Mouse (Mus musculus) gastrocnemius, postnatal 4 days (tissue): ENCODE results near the gene Agfg2. TPM values are rescaled to one million over a fixed set of nuclear protein-coding genes. Genes with fewer than 3 reads are reported as not detected.
"Not testable (repeated sequence)": the region's sequence is repeated elsewhere in the genome, so short reads cannot be mapped to it uniquely, and the experiment has no call there.

Experiments
- DNase-seq, 2 experiments: peaks; one replicate each; pipeline ENCODE4 v3.0.0; 2021 to 2022; ENCODE audit warnings: low spot score in 2 of 2, mixed read lengths in 2 of 2
- long read RNA-seq, 2 experiments: library from polyadenylated mRNA; stranded (forward); transcript quantifications; one replicate each; pipeline ENCODE4 v2.0.0; 2021
- total RNA-seq, 2 experiments: library from RNA; stranded (reverse); gene quantifications; 2 replicates each; pipeline ENCODE4 v1.2.3; 2021

Gene Agfg2
- 1 to 10 TPM; 7.8 to 7.9 TPM for total RNA-seq
- long read RNA-seq, experiment 1, transcript Agfg2-201 (12 exons, 2,893 nt), result major isoform, 11 of 19 reads
- long read RNA-seq, experiment 1, partial matches to known transcripts, result 0 of 19 reads
- long read RNA-seq, experiment 1, other reads (novel, unspliced or antisense), result 7 of 19 reads
- long read RNA-seq, experiment 2, transcript Agfg2-201 (12 exons, 2,893 nt), result major isoform, 17 of 35 reads
- long read RNA-seq, experiment 2, transcript Agfg2-202 (13 exons, 2,858 nt), result minor isoform, 7 of 35 reads
- long read RNA-seq, experiment 2, partial matches to known transcripts, result 3 of 35 reads
- long read RNA-seq, experiment 2, other reads (novel, unspliced or antisense), result 8 of 35 reads

- DNase-seq, result peak; percentile 86 to 96
These were observed at the start of gene Agfg2 for GRCm38 (mm10) chr5:137684294-137685123. Gene Agfg2, minus strand, starts transcription at chr5:137684726.

- DNase-seq, result no peak
These were observed 49.2 kb upstream of the Agfg2 start for GRCm38 (mm10) chr5:137733638-137734288.

DNA sequence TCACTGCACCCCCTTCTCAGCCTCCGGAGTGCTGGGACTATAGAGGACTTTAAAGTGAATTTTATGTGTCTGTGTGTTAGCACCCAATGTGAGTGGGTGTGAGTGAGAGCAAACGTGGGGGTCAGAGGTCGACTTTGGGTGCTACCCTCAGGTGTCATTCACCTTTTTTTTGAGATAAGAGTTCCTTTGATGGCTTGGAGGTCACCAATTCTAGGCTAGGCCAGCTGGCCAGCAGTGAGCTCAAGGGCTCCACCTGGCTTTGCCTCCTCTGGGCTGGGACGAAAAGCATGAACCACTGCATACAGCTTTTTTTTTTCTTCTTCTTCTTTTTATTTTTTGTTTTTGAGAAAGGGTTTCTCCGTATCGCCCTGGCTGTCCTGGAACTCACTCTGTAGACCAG is 42.2 kb upstream of the Agfg2 start:
- no peak for DNase-seq

GRCm38 (mm10) chr5:137723840-137724239 is 39.3 kb upstream of the Agfg2 start:
- no peak for DNase-seq

GRCm38 (mm10) chr5:137720558-137721164 is 36.1 kb upstream of the Agfg2 start:
- not testable (repeated sequence) for DNase-seq

- no peak for DNase-seq
These were observed 34.6 kb upstream of the Agfg2 start for GRCm38 (mm10) chr5:137719088-137719487.

- DNase-seq, result no peak
These were observed 33.7 kb upstream of the Agfg2 start for GRCm38 (mm10) chr5:137718020-137718790.

DNA sequence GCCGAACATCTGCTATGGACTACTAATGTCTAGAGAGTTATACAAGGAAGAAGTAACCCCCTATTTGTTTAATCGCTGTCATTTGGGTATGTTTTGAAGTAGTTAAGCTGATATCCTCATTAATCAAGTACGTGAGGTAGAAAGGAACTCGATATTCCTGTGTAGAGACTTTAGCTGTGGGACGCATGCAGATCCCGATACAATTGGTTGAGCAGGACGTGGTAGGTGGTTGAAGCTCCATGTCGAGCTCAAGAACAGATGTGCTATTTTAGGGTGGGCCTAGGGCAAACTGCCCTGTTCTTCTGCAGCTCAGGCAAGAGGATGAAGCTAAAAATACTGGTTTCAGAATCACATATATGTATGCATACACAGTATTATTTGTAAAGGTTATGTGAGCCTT is 31.2 kb upstream of the Agfg2 start:
- no peak for DNase-seq

- no peak for DNase-seq
These were observed 28.9 kb upstream of the Agfg2 start for GRCm38 (mm10) chr5:137713454-137713853.

GRCm38 (mm10) chr5:137706913-137707633 is 22.5 kb upstream of the Agfg2 start:
- peak in 1 of 2 experiments; percentile 24 for DNase-seq

DNA sequence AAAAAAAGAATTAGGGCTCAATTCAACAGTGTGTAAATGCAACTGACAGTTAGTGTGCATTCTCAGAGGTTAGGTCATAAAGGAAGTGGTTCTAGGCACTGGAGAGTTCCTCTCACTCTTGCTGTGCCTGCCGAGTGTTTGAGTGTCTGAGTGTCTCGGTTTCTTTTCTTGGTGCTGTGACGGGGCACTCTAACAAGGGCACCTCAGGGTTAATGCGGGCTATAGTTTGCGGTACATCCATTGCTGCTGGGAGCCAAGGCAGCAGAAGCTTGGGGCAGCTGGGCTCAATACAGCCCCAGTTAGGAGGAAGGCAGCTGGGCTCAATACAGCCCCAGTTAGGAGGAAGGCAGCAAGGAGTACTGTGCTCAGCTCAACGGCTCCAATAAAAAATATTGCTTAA is 20.7 kb upstream of the Agfg2 start:
- no peak for DNase-seq

DNA sequence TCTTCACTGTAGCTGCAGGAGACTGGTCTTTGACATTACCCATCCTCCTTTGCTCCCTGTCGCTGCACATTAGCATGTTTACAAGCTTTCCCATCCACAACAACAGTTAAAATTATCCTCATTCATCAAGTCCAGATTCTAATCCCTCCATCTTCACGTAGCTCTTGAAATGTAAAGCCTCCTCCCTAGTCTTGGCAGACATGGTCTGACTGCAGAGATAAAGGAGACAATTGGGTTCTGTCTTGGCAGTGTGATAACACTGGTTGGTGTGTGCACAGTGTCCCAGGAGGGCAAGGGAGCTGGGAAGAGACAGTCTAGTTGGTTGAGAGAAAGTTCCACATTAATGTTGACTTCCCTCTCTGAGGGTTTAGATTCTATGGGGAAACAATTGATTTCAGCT is 15.3 kb upstream of the Agfg2 start:
- DNase-seq, result no peak

GRCm38 (mm10) chr5:137699080-137699479 is 14.6 kb upstream of the Agfg2 start:
- DNase-seq, result no peak

DNA sequence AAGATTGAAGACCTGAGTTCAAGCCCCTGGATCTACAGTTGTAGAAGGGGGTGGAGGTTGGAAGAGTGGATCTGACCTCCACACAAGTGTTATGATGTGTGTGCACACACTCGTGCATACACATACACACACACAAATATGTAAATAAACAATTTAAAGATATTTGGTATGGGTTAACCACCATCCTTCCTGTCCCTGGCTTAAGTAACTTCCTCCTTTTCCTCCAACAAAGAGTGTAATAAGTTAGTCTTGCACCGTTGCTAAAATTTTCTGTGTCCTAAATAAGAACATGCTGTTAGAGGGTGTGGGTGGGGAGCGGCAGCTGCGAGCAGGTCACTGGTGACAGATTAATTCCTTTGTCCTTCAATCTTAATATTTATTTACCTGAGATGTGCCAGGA is 11.4 kb upstream of the Agfg2 start:
- DNase-seq, result no peak

DNA sequence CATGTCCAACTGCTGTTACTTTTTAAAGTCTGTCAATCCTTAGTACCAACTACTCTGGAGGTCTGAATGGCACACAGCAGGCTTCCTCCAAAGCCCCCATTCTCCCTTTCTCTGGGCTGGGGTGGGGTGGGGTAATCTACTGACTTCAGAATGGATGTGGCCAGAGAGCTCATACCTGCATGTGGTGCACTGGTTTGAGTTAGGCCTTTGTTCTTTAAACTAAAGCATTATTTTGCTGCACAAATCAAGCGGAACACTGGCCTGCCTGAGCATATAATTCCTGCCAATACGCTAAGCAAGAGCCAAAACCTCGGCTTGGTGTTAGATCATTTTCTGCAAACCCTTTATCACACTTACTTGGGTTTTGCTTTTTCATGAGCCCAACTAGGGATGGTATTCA is 10.3 kb upstream of the Agfg2 start:
- DNase-seq, result no peak

DNA sequence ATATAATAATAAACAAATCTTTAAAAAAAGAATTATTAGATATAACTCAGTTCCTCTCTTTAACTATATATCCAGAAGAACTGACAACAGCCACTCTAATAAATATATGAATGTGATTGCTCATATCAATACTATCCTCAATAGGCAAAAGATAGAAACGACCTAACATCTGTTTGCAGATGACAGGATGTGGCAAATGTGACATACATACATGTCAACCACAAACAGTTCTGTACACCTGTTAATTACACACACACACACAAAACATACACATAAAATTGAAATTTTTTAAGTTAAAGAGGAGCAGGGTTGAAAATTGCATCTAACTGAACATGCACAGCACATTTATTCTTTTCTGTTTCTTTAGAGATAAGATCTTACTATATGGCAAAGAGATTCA is 7.4 kb upstream of the Agfg2 start:
- DNase-seq, result no peak

DNA sequence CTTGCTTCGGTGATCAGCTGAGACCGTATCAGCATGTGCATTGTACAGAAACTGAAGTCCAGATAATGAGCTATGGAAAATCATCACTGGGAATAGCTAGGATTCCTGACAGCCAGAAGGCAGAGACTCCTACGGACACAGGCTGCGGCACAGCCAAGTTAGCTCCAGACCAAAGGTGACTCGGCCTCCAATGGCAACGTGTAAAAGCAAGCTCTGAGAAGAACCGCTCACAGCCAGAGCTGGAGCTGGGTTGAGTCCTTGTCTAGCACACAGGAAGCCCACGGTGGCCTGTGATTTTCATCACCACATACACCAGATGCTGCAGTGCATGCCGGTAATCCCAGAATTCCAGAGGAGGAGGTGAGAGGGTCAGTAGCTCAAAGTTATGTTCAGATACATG is 6.0 kb upstream of the Agfg2 start:
- DNase-seq, result no peak

DNA sequence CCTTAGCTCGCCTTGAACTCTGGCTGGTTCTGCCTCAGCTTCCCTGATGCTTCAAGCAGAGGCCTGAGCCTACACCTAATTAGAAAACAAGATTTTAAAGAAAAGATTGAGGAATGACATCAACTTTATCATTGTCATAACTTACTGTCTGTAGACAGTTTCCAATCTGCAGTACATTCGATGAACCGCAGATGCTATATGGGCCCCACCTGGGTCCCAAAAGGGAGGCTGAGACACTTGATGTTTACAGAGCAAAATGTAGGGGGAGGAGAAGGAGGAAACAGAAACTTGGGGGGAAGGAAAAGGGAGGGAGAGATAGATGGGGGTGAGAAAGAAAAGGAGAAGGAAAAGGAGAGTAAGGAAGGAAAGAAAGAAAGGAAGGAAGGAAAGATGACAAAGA is 5.4 kb upstream of the Agfg2 start:
- DNase-seq, result no peak

DNA sequence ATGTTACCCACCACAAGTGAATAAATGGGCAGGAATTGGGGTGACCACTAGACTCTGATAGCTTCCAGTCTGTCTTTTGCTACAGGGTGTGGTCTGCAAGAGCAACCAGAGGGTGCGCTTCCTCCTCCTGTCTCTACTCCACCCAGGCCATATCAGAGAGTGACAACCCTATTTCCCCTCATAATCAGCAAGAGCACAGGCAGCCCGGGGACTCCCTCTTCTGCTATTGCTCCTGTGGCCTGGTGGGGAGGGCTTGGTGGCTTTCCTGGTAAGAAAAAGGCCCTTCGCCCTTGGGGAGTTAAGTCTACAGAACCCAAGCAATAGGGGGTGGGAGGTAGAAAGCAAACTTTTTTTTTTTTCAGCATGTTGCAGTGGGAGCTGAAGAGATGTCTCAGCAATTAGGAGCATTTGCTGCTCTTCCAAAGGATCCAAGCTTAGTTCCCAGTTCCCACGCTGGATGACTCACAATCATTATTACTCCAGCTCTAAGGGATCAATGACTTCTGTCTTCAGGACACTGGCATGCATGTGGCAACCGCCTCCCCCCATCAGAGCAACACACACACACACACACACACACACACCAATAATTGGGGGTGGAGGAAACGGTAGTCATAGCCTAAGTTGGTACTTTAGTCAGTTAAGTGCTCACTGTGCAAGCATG is 1.7 kb upstream of the Agfg2 start:
- DNase-seq, result no peak

GRCm38 (mm10) chr5:137685653-137686052 is 1.1 kb upstream of the Agfg2 start:
- no peak for DNase-seq
